Mouse (Mus musculus): ENCODE data around the gene Lyrm4.
A peak's percentile ranks its signal among the peaks of the same experiment; 100 is the strongest.
"Not testable (repeated sequence)": the region's sequence is repeated elsewhere in the genome, so short reads cannot be mapped to it uniquely, and the experiment has no call there.

Gene Lyrm4

DNA sequence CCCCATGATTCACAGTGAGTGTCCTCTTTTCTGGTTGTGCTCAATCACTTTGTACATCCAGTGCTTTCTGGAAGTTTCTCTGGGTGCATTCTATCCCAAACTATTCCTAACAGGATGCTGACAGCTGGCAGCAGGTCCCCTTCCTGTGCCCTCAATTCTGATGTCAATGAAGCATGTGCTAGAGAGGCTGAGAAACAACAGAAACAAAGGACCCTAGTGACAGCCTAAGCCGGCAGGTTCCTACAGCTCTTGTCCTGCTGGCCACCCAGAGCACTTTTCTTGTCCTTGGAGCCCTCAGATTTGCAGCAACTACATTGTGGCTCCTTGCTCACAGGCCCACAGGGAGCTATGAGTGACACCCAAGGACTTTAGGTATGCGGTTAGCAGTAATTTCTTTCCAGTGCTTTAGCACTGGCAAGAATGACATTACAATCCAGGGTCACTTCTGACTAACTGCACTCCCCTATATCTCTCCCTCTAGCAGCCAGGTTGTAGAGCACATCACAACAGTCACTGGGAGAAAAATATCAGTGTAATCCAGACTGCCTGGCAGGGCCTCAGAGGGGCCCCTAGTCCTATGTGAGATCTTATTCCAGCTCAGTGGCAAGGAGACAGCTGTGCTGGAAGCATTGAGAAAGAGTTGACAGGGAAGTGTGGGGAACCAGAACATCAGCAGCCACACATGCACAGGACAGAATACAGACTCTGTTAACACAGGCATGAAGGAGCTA is 121.5 kb downstream of the Lyrm4 start:
- DNase-seq (ENCODE audit: low spot score in 2 of 2) = no peak

DNA sequence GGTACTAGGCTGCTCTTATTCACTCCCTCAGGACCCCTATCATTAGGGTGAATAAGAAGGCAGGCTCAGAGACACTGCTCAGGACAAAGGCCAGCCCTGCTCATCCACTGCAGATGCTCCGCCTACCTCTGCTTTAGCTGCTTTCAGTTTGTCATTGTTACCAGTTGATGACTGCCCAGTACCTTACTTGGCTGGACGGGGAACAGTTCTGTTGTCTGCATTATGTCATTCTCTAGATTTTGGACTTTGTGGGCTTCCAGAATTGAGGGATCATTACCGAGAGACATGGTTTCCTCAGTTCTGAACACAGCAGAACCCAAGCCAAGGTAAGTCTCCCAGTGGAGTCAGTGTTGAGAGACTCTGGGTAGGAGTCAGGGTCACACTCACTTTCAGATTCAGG is 122.1 kb downstream of the Lyrm4 start:
- DNase-seq (ENCODE audit: low spot score in 2 of 2) = no peak

DNA sequence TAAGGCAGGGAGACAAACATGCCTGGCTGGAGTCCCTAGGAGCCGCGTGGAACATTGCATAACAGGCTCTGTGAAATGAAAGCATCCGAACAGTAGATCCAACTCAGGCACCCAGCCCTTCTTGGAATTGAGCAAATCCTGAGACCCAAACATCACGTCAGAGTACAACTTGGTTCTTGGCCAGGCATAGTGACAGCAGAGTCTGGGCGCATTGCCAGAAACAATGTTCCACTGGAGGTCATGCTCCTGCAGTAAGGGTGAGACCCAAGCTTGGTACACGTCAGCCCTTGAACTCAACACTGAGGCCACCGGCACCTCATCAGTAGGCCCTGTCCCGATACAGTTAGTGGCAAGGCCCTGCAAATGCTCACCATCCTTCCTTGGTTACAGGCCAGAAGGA is 123.3 kb downstream of the Lyrm4 start:
- no peak for DNase-seq (ENCODE audit: low spot score in 2 of 2)

DNA sequence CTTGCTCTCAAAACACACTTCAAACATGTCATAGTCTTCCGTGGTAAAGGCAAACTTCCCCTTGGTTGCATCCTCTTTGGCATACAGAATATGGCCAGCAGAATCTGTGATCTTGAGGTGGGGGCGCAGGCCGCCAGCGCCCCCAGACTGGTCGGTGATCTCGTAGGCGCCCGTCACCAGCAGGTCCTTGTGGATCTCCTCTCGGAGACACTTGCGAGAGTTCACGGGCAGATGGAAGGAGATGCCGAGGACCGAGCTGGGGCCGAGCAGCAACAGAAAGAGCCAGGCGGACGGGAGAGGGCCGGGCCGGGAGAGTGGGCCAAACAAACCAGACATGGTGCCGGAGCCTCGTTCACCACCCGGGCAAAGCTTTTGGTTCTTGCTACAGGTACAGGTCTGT is 126.1 kb downstream of the Lyrm4 start:
- DNase-seq (ENCODE audit: low spot score in 2 of 2) = not testable (repeated sequence)

DNA sequence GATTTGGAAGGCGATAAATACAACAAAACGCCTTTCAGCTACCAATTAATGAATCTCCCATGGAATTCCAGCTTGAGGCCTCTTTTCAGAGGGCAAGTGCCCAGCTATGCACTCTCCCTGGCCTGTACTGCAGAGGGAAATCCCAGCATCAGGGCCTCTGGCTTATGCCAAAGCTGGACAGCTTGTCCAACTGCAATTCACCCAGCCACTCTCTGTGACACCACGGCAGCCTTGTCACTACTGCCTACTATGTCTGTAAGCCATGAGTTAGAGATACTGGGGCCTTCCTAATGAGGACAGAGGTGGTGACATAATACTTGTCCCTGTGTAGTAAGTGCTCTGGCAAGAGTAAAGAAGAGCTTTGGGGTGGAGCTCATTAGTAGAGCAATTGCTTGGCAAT is 128.0 kb downstream of the Lyrm4 start:
- no peak for DNase-seq (ENCODE audit: low spot score in 2 of 2)

DNA sequence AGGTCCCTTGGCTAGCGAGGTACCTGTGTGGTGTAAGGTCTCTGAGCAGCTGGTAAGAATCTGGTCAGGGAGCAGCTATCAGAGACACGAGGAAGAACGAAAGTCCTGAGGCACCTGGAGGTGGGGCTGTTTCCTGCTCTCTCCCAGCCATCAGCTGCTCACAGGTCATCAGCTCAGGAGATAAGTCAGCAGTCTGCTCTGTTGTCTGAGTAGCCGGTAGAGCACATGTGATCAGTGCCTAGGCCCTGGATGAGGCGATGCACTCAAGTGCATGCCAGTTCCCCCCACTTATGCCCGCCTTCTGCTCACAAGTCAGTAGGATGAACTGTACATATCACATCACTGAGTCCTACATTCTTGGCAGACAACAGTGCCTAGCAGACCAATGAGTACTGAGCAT is 134.3 kb downstream of the Lyrm4 start:
- no peak for DNase-seq (ENCODE audit: low spot score in 2 of 2)

DNA sequence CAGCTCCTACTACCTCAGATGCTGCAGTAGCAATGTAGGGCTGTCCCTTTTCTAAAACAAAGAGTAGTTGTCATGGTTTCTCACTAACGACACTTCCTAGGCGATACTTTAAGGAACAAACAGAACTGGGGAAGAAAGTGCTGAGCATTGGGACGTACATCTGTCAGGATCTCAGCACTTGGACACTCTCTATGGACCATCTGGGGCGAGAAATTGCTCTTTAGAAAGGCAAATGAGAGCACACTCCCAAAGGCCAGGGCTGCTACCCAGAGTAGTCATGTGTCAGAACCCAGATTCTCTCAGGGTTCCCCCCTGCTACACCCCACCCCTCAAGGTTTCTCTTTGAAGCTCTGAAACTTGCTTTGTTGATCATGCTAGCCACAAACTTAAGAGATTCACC is 136.9 kb downstream of the Lyrm4 start:
- no peak for DNase-seq (ENCODE audit: low spot score in 2 of 2)

DNA sequence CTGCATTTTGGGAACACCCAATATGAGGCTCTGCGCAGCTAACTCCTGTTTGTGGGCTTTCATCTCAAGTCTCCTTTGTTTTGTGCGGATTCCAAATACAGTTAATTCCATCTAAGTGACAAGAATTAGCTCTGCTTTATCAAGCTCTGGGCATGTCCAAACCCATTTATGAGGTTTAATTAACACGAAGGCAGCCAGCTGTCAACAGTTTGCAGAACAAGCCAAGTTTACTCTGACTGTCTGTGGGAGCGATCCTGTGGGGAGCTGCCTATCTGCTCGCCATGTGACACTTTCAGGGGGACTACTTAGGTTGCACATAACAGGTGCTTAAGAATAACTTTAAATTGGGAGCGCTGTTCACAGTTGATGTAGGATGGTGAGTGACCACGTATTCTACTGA is 140.4 kb downstream of the Lyrm4 start:
- DNase-seq (ENCODE audit: low spot score in 2 of 2) = no peak

DNA sequence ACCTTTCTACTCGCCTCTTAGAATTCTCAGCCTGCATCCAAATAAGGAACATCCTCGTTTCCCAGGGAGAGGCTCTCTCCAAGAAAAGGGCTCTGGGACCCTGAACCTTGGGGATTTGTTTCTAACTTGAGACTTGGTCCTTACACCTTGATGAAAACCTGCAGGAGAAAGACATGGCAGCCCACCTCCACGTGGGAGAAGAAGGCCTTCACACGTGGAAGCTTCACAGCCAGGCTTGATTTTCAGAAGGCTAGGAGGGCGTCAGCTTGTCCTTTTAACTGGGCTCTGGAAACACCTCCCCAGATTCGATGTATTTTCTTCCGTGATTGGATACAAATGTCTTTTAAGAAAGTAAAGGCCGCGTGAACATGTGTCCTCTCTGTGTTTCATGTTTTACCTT is 147.5 kb downstream of the Lyrm4 start:
- no peak for DNase-seq (ENCODE audit: low spot score in 2 of 2)

DNA sequence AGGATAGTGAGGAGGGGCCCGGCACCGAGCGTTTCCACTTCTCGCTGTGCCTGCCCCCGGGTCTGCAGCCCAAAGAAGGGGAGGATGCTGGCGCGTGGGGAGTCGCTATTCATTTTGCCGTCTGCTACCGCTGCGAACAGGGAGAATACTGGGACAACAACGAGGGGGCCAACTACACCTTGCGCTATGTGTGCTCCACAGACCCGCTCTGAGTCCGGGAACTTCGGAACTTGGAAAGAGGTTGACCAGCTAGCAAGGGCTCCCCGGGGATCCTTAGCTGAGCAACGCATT is 147.9 kb downstream of the Lyrm4 start:
- no peak for DNase-seq (ENCODE audit: low spot score in 2 of 2)

DNA sequence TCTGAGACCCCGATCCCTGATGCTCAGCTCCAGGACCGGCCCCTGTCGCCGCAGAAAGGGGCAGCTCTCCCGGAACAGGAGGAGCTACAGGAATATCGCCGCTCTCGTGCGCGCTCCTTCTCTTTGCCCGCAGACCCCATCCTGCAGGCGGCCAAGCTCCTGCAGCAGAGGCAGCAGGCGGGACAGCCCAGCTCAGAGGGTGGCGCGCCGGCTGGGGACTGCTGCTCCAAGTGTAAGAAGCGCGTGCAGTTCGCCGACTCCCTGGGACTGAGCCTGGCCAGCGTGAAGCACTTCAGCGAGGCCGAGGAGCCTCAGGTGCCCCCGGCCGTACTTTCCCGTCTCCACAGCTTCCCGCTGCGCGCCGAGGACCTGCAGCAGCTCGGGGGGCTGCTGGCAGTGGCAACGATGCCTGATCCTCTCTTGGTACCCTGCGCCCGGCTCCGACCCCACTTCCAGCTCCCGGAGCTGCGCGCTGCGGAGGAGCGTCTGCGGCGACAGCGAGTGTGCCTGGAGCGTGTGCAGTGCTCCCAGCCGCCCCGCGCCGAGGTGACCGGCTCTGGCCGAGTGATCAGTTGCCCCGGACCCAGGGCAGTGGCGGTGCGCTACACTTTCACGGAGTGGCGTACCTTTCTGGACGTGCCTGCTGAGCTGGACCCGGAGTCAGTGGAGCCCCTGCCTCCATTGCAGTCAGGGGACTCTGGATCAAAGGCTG is 148.5 kb downstream of the Lyrm4 start:
- no peak for DNase-seq (ENCODE audit: low spot score in 2 of 2)

DNA sequence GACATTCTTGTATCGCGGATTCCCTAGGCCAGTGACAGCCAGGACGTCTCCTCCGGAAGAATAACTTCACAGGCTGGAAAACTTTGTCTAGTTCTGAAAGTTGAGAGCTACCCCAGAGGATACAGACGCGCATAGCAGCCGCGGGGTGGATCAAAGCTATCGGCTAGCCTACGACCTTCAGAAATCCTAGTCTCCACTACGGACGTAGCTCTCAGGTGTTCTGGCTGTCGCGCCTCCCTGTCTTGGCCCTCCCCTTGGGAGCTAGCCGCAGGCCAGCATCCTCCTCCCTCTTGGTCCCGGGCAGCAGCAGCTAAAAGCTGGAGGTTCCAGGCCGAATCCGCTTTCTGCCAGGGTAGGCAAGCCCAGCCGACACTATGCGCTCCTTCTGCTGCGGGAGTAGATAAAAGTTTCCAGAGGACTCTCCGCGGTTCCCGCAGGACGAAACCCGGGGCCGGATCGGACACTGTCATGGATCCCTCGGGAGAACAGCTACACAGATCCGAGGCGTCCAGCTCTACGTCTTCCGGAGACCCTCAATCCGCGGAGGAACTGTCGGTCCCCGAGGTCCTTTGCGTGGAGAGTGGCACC is 149.1 kb downstream of the Lyrm4 start:
- DNase-seq (ENCODE audit: low spot score in 2 of 2) = no peak

DNA sequence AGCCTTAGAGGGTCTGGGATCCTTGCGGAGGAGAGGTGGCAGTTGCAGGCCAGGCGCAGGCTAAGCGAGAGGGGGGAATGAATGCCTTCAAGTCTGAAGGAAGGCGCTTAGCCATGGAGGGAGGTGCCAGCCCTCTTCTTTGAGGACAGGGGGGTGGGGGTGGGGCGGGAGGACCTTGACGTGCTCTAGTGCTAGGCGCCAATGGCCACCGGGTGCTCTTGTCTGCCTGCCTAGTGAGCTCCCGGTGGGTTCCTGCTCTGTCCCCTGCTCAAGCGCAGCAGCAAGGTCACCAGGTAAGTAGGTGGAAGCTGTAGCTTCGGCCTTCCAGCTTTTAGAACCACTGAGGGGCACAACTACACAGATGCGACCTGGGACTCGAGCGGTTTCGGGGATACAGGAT is 149.6 kb downstream of the Lyrm4 start:
- no peak for DNase-seq (ENCODE audit: low spot score in 2 of 2)

DNA sequence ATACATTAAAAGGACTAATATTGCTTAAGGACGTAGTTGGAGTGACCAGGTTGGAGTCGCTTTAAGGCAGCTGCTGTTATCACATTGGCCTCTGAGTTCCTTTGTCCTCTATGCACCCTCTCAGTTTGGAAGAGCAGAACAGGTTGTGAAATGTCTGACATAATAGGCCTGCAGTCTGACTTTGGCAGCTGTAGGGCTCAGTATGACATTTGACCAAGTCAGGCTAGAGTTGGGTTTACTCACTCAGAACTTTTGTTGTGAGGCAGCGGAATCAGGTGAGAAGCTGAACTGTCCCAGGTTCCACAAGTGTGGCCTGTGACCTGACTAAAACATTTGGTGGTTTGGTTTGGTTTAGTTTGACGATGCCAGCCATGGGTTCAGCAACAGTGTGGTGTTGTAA is 153.7 kb downstream of the Lyrm4 start:
- no peak for DNase-seq (ENCODE audit: low spot score in 2 of 2)

DNA sequence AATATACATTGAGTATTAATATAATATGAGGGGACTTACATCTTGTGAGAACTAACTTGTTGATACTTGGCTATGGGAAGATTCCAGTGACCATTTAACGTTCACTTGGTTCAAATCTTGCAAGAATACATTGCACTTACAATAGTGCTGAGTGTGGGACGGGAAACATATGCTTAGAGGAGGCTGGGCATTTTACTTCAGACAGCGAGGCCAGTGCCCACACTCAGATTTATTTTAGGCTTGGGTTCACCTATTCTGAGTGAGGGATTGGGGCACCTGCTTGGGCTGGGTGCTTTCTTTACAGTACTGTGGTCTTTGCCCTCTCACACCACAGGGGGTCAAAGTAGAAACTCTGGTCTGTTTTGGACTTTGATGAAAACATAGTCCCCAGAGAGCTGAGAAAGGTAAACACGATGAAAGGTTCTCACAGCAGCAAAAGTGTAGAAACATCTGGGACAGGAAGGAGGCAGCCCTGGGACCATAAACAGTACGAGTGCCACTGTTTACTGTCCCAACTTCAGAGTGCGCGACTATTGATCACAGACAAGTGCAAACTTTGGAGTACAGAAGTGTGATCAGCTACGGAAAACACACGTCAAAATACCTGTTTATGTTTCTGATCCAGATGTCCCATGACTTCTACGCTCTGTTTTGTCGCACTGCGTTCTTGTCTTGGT is 157.8 kb downstream of the Lyrm4 start:
- DNase-seq (ENCODE audit: low spot score in 2 of 2) = no peak

DNA sequence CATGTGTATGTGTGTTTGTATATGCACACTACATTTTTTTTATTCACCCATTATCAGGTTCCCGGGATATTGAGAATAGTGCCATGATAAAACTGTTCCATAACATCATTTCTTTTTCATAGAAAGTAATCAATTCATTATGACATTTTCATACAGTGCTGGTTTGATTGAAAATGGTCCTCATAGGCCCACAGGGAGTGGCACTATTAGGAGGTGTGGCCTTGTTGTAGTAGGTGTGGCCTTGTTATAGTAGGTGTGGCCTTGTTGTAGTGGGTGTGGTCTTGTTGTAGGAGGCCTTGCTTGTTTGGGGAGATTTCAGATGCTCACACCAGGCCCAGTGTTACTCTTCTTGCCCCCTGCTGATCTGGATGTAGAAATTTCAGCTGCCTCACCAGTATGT is 158.8 kb downstream of the Lyrm4 start, which contains the start of gene Ppp1r3g:
Gene Ppp1r3g, plus strand, starts transcription at position 301 of the 400 bp plus-strand sequence.
- no peak for DNase-seq (ENCODE audit: low spot score in 2 of 2)

DNA sequence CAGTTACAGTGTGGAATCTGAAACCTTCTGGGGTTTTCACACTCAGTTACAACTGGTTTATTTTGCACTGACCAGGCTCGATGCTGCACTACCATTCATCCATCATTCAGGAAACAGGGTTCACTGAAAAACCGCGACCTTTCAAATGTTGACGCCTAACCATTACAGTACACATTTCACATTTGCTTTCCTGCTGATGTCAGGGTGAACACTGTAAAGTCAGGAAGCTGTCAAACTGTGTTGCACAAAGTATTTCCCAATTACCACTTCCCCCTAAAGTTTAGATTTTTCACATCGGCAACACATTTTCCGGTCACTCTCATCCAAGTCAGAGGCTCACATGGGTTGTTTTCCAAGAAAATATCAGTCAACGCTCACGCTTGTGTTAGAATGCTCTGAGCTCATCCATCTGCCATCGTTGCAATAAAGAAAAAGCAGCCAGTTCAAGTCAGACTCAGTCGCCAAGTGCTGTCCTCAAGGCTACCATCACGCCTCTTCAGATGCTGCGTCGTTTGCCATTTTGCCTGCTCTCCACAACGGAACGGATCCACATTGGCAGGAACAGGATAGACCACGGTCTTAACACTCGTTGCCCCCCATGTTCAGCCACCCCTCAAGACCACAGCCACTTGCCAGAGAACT is 167.4 kb downstream of the Lyrm4 start:
- no peak for DNase-seq (ENCODE audit: low spot score in 2 of 2)

DNA sequence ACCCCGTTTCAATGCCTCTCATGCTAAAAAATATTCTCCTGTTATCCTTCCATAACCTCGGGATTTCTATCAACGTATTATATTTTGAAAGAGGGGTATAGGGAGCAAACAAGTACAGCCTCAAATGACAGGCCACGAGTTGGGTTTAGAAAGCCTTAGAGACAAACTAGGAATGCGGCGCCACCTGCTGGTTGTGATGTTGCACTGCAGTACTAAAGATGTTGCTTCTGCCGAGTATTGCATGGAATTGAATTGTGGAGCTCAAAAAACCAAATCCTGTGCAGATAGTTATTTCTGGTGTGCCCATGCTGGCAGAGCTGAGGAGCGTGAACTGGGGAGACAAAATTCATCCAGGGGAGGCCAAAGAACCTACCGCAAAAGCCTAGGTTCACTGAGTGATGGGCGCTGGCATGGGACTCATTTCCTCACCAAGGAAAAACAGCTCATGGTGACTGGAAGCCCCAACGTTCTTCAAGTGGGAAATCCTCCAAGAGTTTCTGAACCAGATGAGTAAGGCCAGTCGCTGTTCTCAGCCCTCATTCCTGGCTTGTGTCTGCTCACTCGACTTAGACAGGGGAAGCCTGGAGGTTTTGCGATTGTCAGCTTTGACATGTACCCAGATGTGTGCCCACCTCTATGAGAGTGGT is 169.8 kb downstream of the Lyrm4 start:
- peak; percentile 29 to 50 for DNase-seq (ENCODE audit: low spot score in 2 of 2)

DNA sequence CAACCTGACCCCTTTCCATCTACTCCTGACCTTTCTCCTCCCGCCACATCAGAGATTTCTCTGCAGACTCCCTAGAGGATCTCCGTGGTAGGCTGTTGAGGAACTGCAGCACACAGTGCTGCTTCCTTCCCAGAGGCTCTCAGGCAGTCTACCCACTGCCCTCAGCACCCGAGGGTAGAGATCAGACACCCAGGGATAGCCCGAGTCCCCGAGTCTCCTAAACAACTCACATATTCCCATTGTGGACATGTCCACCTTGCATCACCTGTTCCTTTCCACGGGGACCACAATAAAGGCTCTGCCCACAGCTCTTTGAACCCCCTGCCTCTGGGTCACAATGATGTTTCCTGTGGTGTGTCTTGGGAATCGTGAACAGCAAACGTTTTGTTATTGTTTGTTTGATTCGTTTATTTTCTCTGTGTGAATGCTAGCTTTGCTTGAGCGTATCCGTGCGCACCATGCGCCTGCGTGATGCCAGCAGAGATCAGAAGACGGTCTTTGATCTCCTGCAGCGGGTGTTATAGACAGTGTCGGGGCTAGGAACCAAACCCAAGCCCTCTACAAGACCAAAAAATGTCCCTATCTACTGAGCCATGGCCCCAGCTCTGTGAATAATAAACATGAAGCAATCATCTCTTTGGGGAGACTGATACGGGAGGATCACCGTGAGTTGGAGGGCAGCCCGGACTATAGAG is 170.5 kb downstream of the Lyrm4 start:
- no peak for DNase-seq (ENCODE audit: low spot score in 2 of 2)

DNA sequence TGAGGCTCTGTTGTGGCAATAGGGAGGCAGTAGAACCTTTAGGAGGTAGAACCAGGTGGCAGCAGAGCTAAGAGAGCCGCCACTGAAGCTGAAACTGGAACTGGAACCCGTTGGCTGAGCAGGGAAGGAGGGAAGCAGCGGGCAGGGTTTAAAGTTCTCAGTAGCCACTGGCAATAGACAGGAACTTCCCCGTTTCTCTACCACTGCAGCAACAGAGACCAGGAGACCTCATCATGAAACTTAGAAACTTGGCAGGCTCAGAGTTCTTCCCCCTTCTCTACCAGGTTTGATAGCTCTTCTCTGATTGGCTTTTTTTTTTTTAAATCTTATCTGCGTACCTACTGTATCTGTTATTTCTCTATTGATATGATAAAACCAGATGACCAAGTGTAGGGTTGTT is 176.4 kb downstream of the Lyrm4 start:
- DNase-seq (ENCODE audit: low spot score in 2 of 2) = no peak
